Mouse (Mus musculus): ENCODE data around the gene Gm30191.

DNA sequence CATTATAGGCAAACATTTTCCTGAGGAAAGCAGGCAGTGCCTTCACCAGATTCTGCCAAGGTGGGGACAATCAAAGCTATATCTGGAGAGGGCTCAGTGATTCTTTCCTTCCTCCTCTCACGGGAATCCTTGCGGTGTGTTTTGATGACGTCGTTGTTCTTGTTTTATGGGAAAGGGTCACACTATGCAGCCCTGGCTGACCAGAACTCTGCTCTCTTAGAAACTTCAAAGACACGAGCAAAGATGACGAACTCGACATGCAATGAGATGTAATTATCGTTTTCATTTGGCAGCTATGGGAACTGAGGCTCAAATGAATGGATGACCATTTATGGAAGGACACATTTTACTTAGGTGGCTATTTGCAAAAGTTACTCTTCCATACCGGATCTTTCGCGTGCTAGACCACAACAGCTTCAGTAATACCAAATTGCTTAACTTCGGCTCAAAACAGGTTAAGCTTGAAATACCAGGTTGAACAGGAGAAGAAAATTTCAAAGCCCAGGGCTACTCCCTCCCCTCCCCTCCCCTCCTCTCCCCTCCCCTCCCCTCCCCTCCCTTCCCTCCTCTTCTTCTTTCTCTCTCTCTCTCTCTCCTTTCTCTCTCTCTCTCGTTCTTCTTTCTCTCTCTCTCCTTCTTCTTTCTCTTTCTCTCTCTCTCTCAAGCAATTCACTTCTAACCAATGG, 26.1 kb downstream of the Gm30191 start:
- no peak for TF ChIP-seq POLR2A (IDR thresholded peaks at IDR 0.05; ENCODE audit: extremely low read depth, insufficient read depth, low read length)
- no peak for TF ChIP-seq CTCF (IDR thresholded peaks at IDR 0.05; ENCODE audit: low read depth, low read length)

Measured in liver, adult 2 months (tissue).